Mouse (Mus musculus) fibroblast of lung, adult 2 months (primary cell): ENCODE measurements around the gene Plin4.

Source experiments
- DNase-seq: peaks from one replicate; pipeline ENCODE4 v3.0.0-alpha.2; 2011; ENCODE audit warnings: low read depth

Gene Plin4

GRCm38 (mm10) chr17:56109219-56110051, at the start of gene Plin4:
Gene Plin4, minus strand, starts transcription at chr17:56109803.
- peak; percentile 59 for DNase-seq

- peak; percentile 54 for DNase-seq
These were observed 44.0 kb upstream of the Plin4 start for GRCm38 (mm10) chr17:56153643-56154042.

DNA sequence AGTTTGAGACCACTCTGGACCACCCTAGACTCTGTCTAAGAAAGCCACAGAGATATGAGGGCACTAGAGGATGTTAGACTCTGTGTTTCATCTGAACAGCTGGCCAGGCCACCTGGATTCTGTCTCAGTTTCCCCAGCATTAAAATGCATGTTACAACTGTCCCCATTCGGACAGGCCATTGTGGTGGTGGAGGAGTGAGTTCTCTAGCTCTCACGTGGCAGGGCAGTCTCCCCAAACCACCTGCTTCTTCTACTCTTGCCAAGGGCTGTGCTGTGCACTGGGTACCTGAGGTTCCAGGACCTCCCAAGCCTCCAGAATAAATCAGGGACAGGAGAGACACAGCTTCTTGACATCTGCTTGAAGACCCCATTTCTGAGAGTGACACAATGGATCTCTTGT, 40.3 kb upstream of the Plin4 start:
- DNase-seq = no peak

GRCm38 (mm10) chr17:56148790-56149618, 39.4 kb upstream of the Plin4 start:
- DNase-seq = no peak

DNA sequence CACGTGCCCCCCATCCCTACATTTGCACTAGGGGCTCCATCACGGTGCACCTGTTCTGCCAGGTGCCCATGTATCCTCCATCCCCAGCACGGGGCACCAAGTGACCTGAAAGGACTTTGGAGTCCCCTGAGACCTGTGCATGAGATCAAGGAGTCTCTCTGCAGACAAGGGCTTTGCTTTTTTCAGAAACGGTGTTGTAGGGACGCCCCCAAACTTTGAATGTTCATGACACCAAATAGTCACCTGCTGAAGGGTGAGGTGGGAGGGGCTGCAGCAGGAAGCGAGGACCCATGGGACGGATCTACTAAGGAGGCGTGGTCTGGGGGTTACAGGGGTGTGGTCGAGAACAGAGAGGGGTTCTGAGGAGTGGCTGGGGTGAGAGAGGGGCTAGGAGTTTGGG, 38.7 kb upstream of the Plin4 start:
- DNase-seq = no peak

DNA sequence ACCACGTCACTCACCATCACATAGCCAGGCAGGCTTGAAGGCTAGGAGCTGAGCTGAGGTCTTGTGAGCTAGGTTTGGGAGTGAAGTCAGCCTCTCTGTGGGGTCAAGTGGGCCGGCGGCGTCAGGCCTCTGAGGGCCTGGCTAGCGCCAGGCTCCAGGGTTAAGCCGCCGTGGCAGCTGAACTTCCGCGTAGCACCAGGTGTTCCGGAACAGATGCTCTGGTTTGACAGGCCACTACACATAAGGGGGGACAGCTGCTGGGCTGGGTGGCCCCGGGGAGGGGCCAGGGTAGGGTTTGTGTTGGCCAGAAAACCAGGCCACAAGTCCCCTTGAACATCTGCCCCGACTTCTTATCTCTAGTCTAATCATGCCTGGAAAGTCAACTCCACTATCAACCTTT, 37.8 kb upstream of the Plin4 start:
- DNase-seq = no peak

DNA sequence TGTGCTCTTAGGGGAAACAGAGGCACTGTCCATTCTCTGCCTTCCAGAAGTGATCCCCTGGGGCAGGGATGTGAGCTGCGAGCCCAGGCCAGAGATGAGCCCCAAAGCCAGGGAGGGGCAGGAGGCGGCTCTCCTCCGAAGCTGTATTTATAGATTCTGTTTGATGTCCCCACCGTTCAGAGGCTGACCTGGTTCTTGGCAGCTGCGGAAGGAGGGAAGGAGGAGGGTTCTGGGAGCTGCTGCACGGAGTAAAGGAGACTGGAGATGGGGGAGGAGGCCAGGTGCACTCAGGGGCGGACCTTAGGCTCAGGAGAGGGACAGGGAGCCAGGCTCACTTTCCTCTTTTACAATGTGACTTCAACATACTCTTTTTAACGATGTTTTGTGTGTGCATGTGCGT, 36.5 kb upstream of the Plin4 start:
- DNase-seq = no peak

GRCm38 (mm10) chr17:56144546-56144945, 34.9 kb upstream of the Plin4 start:
- no peak for DNase-seq

DNA sequence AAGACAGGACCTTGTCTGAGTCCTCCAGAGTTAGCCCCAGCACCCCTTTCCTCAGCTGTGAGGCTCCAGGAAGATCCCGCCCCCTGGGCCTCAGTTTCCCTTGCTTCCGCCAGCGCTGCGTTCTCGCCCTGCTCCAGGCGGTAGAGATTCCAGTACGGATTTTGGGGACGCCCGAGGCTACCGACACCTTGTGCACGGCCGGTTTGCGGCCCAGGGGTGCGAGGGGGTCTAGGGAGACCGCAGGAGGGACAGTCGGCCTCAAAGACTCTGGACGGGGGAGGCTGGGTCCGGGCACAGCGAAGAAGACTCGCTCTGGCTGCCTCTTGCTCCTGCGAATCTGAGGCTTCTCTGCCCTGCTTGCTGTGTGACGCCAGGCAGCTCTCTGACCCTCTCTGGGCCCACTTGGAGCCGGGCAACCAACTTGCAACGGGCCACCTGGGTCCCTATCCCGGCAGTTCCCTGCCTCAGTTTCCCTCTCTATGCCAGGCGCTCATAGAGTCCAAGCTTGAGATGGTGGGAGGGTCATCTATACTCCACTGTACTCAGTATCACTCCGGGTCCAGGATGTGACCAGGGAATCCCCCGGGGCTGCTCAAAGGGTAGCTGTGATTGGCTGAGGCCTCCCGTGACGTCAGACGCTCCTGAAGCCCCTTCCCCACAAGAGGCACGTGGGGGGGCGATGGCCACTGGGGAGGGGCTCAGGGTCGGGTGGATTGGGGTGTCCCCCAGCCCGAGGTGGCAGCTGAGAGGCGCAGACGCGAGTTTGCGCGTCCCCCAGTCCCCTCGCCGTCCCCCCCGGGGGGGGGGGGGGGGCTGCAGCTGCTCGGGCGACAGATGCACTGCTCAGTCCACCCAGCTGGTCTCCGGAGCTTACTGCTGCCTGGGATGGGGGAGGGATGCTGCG, 32.4 kb upstream of the Plin4 start:
- no peak for DNase-seq

DNA sequence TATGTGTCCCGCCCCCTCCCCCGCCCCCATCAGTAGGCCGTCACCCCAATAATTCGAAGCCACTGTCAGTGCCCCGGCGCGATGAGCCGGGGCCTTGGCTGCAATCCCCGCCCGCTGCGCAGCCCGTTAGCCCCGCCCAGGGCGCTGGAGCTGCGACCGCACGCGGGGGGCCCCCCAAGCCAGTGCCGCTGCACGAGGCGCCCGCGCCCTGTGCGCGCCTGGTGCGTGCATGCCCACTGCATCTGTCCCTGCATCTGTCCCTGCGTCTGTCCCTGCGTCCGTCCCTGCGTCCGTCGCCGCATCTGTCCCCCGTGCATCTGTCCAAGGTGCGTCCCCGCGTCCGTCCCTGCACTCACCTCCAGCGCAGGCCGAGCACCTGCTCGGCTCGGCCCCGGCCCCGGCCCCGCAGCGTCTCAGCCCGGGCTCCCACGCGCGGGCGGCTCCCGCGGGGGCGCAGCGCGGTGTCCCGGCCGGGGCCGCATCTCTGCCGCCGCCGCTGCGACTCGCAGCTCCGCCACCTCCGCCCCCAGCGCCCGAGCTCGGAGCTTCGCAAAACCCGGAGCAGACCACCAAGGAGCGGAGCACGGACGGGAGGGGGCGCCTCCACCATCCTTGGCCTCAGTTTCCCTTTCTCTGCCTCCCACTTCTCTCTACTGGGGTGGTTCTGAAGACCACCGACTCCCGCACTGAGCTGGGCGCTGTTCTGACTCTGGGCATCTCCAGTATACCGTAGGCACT, 30.4 kb upstream of the Plin4 start, which contains the start of gene Sema6b:
Gene Sema6b, minus strand, starts transcription at position 486 of the 738 bp plus-strand sequence.
- DNase-seq = no peak

DNA sequence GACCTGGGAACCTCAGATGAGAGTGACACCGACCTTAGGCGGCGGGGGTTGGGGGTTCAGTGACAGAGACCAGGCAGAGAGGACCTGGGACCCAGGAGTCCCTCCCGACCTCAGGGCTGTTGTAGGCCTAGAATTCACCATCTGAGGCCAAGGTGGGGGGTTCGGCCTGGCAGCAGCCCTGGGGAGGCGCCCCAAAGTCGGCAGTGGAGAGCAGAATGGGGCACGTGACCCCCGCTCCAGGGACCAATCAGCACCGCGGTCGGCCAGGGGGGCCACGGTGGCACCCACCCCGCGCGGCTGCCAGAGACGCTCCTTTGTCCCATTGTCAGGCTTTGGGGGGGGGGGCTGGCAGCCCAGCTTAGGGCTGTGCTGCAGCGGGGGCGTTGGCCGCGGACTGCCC, 29.8 kb upstream of the Plin4 start:
- no peak for DNase-seq

GRCm38 (mm10) chr17:56137839-56138613, 28.4 kb upstream of the Plin4 start:
- DNase-seq = no peak

- no peak for DNase-seq
These were observed 27.0 kb upstream of the Plin4 start for GRCm38 (mm10) chr17:56136558-56136957.

DNA sequence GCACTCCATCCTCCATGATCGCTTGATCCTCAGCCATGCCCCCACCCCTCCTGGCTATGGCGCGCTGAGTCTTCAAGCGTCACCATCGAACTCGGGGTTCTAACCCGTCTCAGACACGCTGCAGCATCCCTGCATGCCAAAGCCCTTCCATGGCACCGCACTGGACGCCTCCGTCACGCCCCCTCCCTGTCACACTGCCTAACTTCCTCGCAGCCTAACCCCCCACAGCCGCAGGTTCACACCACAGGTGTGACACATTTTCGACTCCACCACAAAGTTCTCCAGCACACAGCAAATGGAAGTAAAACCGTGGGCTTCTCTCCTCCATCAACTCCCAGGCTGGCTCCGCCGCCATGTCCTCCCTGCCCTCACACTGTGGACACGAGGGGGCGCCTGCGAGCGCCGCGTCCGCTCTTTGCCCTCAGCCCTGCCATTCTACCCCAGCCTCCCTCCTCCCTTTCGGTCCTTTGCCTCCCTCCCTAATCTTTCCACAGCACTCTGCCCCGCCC, 24.9 kb upstream of the Plin4 start:
- DNase-seq = no peak

DNA sequence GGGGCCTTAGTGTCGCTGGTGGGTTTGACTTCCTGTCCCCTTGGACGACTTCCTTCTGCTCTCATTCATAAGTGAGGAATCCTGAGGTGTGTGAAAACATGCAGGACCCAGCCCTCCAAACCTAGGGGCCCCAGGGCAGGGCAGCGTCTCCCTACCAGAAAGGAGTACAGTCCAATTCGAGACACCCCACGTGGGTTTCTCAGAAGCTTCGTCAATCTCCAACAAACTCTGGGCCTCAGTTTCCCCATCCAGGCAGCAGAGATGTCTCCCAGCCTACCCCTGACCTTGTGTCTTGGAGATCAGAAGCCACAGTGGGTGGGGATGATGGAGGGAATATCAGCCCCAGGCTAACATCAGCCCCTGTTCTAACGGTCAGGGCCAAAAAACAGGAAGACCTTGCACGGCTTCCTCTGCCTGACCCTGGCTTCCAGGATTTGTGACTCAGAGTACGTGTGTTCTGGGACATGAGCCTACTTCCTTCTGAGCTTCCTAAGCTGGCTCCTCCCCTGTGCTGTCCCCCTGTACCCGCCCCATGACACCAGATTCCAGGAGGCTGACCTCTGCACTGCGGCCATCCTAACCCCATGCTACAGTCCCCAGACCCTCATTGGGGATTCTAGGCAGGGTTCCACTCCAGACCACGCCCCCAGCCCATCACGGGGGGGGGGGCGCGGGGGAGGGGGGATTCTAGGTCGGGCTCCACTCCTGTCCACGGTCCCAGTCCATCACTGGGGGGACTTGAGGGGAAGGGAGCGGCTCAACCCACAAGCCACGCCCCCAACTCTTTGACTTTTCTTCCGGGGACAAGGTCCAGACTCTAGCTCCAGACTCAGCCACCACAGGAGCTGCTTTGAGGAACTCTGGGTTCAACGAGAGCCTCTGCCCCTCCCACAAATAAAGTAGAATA, 24.1 kb upstream of the Plin4 start:
- DNase-seq = no peak

DNA sequence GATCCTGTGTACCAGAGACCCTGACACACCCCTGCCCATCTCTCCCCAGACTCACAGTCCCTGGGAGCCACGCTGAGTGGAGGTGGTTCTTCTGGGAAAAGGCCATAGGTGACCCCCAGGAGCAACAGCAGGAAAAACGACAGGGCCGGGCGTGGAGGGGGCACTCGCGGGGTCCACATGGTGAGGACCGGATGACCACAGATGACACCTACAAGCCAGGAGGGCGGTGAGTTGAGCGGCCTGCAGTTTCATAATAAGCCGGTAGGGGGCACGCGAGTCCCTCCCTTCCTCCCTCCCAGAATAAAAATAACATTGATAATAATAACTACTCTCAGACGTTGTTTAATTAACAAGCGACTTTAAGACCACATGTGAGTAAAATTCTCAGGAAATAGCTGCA, 23.1 kb upstream of the Plin4 start:
- DNase-seq = no peak

DNA sequence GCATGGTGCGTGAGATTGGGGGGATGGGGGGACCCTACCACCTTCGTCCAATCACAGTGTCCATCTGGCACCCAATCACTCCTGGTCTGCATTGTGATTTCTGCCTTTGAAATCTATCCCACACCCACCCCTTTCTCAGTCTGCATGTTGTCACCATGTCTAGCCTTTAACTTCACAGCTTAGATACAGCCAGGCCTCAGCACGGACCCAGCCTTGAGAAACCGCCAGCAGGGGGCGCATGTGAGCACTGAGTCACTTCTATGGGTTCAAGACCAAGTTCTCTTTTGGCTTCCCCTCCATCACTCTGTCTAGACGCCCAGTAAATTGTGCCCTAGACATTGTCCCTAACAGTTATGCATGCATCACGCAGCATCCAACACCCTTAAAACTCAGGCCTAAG, 22.2 kb upstream of the Plin4 start:
- no peak for DNase-seq

- no peak for DNase-seq
These were observed 21.5 kb upstream of the Plin4 start for GRCm38 (mm10) chr17:56131136-56131535.

DNA sequence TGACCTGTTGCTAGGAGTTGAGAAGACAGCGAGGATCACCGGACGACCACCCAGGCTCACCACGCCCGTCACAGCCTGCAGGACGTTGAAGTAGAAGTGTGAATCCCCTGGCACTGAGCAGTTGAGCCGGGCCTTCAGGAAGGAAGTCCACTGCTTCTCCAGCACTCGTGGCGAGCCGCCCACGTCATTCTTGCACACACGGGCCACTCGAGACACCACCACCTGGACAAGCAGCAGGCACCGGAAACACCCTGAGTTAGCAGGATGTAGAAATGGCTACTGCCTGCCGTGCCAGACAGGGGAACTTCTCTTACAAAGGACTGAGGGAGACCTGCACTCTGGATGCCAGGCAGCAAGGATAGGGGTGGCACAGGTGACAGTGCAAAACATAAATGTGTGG, 18.6 kb upstream of the Plin4 start:
- no peak for DNase-seq
